Mouse (Mus musculus) CD4-positive, CD25-positive, alpha-beta regulatory T cell, adult 4 months (primary cell): Measurements from ENCODE around the gene Gfi1b. TPM values are rescaled to one million over a fixed set of nuclear protein-coding genes. Genes with fewer than 3 reads are reported as not detected.

Experiments used
- ATAC-seq: one replicate; pipeline ENCODE4 v1.8.0; 2017
- polyA plus RNA-seq, 2 experiments: library from polyadenylated mRNA; unstranded; fragments of 100-300 nt; shearing (Covaris generic); gene quantifications; one replicate each; pipeline ENCODE4 v1.2.1; 2017

Gene Gfi1b
- polyA plus RNA-seq, 2 experiments from 2014 or later, result not detected

DNA sequence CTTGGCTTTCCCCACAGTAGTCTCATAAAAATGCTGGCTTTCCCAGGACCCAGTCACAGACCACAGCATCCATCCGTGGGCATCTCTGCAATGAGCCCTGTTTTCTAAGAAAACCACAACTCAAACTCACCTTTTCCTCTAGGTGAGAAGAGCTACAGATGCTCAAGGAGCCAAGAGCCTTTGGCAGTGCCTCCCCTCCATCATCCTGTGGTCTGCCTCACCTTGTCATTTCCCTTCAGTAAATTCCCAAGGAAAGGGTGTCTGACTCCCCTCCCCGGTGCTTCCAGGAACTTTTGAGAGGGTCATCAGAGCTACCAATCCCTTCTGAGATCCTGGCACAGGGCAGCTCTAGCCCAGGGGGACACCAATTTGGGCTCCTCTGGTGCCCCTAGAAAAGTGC lies 671 bp downstream of the Gfi1b start:
- no peak for ATAC-seq

DNA sequence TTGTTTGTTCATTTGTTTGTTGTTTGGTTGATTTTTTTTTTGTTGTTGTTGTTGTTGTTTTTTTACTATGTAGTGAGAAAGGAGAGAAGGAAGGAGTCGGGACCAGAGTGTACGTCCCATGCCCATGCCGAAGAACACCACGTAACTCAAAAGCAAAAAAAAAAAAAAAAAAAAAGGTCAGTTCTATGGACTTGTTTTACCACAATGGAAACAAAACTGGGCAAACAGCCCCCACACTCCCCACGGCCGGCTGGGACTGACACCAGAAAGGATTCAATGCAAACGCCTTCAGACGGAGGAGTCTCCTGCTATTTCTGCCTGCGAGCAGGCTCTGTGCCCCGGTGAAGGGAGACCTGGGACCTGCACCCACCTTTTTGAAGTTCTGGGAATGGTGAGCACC lies 1.3 kb downstream of the Gfi1b start:
- ATAC-seq, result no peak

DNA sequence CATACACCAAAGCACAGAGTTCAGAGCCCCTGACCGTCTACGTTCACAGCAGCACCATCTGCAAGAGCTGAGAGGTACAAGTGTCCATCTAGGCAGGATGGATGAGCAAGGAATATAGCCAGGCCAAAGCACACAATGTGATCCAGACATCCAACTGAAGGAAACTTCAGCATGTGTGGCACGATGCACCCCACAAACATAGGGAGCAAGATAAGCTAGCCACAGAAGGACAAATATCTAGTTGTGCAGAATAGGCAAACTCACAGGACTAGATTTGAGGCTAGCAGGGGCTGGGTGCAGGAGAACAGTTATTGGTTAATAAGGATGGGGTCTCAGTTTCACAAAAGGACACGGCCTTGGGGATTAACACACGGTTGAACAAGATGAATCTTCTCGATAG lies 2.4 kb downstream of the Gfi1b start:
- no peak for ATAC-seq

- ATAC-seq, result no peak
Observed at GRCm38 (mm10) chr2:28618777-28619336, 2.9 kb downstream of the Gfi1b start.

DNA sequence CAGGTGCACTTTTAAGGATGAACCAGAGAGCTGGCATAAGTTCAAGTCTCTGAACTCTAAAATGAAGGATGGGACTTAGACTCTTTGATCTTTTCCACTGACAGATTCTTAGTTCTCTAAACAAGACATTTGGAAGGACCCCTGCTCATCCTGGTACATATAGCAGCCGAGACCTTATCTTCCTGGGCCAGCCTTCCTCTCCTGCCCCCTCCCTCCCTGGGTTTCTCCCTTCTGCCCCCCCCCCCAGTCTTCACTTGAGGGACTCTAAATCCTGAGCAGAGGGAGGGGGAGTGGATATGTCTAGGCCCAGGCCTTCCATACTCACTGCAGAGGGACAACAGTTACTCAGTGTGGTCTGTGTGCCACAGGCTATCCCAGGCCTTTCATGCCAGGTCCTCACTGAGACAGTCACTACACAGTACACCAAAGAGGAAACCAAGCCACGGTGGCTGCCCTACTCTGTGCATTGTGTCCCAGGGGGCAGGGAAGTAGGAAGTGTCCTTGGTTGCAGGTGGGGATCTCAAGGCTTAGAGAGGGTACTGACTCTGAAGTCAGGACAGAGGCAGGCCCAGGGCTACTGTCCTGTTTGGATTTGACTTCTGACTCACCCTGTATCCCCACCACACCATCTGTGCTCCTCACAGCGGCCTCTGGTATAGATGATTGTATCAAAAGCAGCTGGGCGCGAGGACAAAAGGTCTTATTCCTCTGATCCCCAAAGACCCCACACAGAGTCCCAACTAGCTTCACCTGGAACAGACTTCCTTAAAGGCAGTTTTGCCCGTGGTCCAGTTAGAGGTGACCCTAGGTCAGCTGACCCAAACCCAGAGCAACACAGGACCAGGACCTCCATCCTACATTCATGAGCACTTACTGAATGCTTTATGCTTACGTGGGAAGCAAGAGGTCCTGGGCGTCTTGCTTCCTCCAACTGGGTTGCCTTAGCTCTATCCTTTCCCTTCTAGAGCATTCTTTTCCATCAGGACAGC lies 4.0 kb downstream of the Gfi1b start:
- ATAC-seq, result no peak

- no peak for ATAC-seq
Observed at GRCm38 (mm10) chr2:28616874-28617273, 4.9 kb downstream of the Gfi1b start.

DNA sequence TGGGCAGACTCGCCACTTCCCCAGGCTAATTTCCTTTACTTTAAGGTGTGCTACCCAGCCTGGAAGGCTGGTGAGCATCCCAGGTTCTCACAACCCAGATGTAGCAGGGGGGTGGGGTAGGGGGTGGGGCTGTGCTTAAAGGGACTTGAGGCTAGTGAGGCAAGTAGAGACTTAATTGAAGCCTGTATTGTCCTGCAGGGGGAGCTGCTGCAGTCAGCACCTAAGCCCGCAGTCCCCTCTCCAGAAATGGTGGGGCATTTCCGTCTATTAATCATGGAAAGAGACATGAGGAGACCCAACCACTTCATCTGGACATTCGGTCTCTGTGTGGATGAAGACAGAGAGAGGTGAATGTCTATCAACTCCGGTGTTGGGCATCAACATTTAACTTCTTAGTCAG lies 5.4 kb downstream of the Gfi1b start:
- no peak for ATAC-seq

DNA sequence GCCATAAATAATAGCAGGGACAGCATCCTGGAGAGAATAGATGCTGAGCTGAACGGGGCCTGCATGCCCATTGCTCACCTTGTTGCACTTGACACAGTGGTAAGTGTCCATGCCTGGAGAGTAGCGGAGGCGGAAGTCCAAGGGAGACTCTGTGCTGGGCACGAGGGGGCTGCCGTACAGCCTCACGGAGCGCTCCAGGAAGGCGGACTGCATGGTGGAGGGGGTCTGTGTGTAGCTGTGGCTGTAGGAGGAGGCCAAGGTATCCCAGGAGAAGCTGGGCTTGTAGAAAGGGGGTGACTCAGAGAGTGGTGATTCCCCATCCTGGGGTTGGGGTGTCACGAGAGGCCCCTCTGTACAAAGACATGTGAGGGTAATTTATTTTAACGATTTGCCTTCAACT lies 8.2 kb downstream of the Gfi1b start:
- ATAC-seq, result no peak

DNA sequence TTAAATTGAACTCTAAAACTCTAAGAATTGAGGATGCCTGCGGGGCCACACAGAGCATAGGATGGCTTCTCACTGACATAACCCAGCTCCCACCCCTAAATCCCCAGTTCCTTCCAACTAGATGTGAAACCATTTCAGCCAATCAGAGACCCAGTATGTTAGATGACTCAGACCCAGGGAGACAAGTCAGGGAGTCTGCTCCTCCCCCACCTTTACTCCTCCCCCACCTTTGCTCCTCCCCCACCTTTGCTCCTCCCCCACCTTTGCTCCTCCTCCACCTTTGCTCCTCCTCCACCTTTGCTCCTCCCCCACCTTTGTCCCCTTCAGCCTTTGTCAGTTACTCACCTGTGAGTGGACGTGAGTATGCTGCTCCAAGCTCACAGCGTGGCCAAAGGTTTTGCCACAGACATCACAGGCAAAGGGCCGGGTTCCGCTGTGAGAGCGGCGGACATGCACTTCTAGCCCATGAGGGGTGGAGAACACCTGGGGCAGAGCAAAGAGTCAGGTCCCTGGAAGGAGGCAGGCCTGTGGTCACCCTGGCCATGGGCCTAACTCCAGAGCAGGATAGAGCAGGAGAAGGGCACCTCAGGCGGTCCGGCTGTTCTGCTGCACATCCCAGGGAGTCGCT lies 9.2 kb downstream of the Gfi1b start:
- ATAC-seq, result no peak

GRCm38 (mm10) chr2:28611407-28611787 lies 10.4 kb downstream of the Gfi1b start:
- no peak for ATAC-seq

DNA sequence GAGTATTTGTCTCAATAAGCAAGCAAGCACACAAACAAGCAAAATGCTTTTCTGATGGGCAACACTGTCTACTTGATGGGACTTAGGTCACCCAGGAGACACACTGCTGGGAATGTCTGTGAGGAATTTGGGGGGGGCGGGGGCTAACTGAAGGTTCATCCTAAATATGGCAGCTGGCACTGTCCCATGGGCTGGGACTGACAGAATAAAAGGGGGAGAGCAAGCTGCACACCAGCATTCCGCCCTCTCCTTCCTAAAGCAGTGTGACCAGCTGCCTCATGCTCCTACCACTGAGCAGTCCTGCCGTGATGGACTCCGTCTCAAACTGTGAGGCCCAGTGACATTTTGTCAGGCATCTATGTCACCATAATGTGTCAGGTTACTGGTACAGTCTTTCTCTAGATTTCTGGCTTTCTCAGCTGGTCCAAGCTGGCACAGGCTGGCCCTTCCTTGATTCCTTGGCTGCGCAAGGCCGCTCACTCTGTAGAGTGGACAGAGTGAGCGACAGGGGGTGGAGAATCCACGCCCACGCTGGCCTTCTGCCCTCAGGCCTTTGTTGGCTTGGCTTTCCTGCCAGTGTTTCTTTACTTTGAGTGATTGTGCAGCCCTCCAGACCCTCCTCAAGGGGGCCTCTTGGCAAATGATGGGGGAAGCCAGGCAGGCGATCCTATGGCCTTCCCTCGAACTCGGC lies 10.9 kb downstream of the Gfi1b start:
- ATAC-seq, result no peak

GRCm38 (mm10) chr2:28609851-28610250 lies 11.9 kb downstream of the Gfi1b start:
- no peak for ATAC-seq

DNA sequence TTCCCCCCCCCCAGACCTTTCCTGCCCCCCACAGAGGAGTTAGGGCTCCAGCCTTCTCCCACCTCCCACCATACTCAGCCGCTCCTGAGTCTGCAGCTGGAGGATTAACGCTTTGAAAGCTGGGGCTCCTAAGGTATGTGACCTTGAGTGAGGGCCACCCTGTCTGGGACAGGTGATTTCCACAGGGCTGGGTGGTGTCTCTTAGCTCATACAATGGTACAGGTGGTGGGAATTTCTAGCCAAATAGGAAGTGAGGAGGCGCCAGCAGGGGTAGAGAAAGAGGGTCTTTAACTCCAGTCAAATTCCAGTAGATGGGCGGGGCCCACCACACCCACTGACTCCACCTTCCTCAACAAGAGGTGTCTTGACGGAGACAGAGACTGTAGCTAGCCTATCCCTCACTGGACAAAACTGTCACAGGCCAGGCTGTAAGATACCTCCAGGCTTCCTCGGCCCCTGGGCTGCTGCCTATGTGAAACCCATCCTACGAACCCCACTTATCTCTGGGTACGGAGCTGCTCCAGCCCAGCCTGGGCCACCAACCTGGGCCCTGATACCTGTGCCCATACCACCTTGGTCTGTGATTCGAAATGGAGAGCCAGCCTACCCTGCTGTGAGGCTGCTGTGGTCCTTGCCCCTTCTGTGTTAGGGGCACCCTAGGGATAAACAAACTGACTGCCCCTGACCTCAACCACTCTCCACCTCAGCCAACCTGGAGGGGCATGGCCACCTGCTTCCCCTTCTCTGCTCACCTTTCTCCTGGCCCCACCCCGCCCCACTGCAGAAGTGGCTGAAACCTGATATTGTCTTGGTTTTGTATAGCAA lies 14.2 kb downstream of the Gfi1b start:
- ATAC-seq, result no peak

GRCm38 (mm10) chr2:28606601-28607340 lies 15.0 kb downstream of the Gfi1b start:
- no peak for ATAC-seq

DNA sequence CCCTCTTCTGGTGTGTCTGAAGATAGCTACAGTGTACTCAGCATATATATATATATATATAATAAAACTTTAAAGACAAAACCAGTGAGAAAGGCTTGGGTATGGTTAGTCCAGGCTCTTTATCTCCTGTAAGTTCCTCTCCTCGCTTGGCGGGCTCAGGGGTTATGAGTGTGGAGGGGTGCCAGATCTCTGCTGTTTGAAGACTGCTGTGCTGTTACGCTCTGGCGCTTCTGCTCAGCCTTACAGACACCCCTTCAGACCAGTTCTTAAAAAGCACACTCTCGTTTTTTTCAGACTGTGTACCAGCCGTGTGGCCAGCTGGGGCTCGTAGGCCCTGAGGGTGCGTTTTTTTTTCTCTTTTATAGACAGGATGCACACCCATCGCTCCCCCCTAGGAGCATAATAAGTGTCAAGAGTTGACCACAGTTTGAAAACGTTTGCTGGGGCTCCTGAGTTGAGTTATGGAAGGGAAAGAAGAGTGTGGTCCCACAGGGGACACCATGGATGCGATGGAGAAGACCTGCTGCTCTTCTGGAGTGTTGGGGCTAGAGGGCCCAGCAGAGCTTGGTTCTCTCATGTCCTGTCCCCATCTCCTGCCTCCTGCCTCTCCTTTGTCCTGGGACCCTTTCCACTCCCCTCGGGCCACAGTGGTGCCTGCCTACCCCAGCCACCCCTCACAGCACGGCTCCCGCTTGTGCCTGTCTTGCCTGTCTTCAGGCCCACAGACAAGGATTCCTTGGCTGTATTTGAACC lies 15.8 kb downstream of the Gfi1b start:
- ATAC-seq, result no peak

- no peak for ATAC-seq
Observed at GRCm38 (mm10) chr2:28603542-28603941, 18.2 kb downstream of the Gfi1b start.

GRCm38 (mm10) chr2:28601720-28602590 lies 19.8 kb downstream of the Gfi1b start:
- no peak for ATAC-seq

DNA sequence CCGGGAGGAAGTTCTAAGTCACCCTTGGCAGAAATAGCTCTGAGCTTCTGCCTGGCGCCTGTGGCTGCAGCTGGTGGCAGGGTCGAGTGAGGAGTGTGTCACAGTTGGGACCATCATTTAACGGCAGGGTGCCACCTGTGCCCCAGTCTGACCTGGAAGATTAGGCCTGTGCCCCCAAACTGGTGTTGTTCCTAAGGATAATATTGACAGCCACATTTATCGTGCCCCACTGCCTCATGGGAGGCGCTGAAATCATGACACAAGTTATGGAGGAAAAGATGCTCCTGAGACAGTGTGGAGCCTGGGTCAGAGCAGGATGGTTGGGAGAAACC lies 22.2 kb downstream of the Gfi1b start:
- no peak for ATAC-seq

DNA sequence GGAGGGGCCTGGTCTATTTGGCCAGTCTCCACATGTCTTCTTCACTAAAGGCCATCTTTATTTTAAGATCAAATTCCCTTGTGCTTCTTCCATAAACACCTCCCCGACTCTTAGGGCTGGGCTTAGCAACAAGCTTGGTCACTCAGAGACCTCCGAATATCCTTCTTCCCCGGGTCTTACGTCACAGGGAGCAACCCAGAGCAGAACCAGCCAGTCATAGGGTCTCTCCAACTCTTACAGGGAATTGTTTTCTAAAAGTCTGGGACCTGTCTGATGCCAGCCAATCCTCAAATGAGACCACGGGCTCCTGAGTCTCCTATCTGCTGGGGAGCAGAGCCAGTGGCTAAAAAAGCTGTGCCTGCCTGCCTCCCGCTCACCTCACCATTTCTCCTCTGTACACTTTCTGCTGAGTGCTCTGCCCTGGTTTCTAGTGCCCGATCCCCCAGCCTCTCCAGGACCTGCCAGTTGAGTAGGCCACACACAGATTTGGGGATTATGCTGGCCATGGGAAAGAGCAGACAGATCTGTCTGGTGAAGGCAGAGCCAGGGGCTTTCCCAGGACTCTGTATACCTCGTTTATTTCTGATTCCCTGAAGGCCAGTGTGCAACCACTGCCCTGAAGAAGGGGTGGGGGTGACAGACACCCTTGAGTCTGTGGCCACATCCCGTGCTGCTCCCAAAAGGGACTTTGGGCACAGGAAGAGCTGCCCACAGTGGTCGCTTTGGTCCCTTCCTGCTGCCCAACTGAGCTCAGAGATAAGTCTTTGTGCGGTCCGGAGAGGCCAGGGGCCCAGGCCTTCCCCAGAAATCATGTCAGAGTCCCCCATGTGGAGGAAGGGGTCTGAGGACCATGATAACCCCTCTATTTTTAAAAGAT lies 22.9 kb downstream of the Gfi1b start:
- no peak for ATAC-seq
